Mouse (Mus musculus): ENCODE measurements around the gene Tut4.

DNA sequence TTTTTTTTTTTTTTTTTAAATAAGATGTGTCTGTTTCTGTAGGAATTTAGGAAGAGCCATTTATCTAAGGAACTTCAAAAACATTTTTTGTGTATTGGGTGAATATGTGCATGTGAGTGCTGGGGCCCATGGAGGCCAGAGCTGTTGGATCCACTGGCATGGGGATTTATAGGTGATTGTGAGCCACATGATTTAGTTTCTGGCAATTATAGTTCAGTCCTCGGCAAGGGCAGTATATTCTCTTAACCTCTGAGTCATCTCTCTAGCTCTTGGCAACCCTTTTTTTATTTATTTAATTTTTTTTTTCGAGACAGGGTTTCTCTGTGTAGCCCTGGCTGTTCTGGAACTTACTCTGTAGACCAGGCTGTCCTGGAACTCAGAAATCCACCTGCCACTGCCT is 14.4 kb downstream of the Tut4 start:
- TF ChIP-seq CTCF (conservative IDR thresholded peaks at IDR 0.05 in 1 of 2, IDR thresholded peaks at IDR 0.05 in 1 of 2; ENCODE audit: low read depth in 2 of 2, low read length in 2 of 2) (no peak), EP300 (IDR thresholded peaks at IDR 0.05; ENCODE audit: low read length) (no peak), GABPA (IDR thresholded peaks at IDR 0.05; ENCODE audit: insufficient replicate concordance, low read depth, low read length) (no peak), CHD2 (IDR thresholded peaks at IDR 0.05; ENCODE audit: low read length) (no peak), TCF12 (IDR thresholded peaks at IDR 0.05; ENCODE audit: low read depth, low read length) (no peak), POLR2A (IDR thresholded peaks at IDR 0.05; ENCODE audit: low read depth, low read length) (no peak), MYC (IDR thresholded peaks at IDR 0.05; ENCODE audit: low read depth, low read length) (no peak), ZNF384 (IDR thresholded peaks at IDR 0.05; ENCODE audit: low read depth, low read length) (no peak), USF2 (conservative IDR thresholded peaks at IDR 0.05; ENCODE audit: low read depth, low read length) (no peak), BHLHE40 (IDR thresholded peaks at IDR 0.05; ENCODE audit: low read depth, low read length) (no peak), ZC3H11A (IDR thresholded peaks at IDR 0.05; ENCODE audit: low read depth, low read length) (no peak), JUND (conservative IDR thresholded peaks at IDR 0.05; ENCODE audit: low read depth, low read length) (no peak), MAFK (IDR thresholded peaks at IDR 0.05; ENCODE audit: insufficient replicate concordance, low read length) (no peak)
